Mouse (Mus musculus) liver, postnatal 0 days (tissue): ENCODE data around the gene Itgb2l.

Source experiments
- CTCF ChIP-seq: sonication (generic); IDR thresholded peaks from 2 replicates; pipeline ENCODE4 v1.5.1; 2016; ENCODE audit warnings: antibody characterized with exemption, low read depth
- EP300 ChIP-seq: IDR thresholded peaks from 2 replicates; pipeline ENCODE4 v1.6.1; 2016; ENCODE audit warnings: antibody characterized with exemption, low read depth, mild to moderate bottlenecking

GRCm38 (mm10) chr16:96472361-96472760 is 28.9 kb upstream of the Itgb2l start:
- TF ChIP-seq CTCF (no peak), EP300 (no peak)
